Mouse (Mus musculus) testis, adult 2 months (tissue): ENCODE results near the gene Prpf40b. TPM values are rescaled to one million over a fixed set of nuclear protein-coding genes. Genes with fewer than 3 reads are reported as not detected.
A peak's percentile ranks its signal among the peaks of the same experiment; 100 is the strongest.

Experiments used
- H3K27ac ChIP-seq: fragments of 200-500 bp; 2 replicates; pipeline ENCODE4 v1.5.1; 2012; ENCODE audit warnings: low read depth, low read length; ENCODE audit not compliant: control insufficient read depth, insufficient read depth
- H3K27me3 ChIP-seq: fragments of 200-500 bp; 2 replicates; pipeline ENCODE4 v1.6.1; 2012; ENCODE audit warnings: mild to moderate bottlenecking, low read length, moderate library complexity; ENCODE audit not compliant: control insufficient read depth, insufficient read depth
- H3K36me3 ChIP-seq: fragments of 200-500 bp; 2 replicates; pipeline ENCODE4 v1.6.1; 2012; ENCODE audit warnings: mild to moderate bottlenecking, low read length; ENCODE audit not compliant: control insufficient read depth, insufficient read depth
- H3K4me1 ChIP-seq: fragments of 200-500 bp; 2 replicates; pipeline ENCODE4 v1.6.1; 2012; ENCODE audit warnings: low read length; ENCODE audit not compliant: control insufficient read depth, insufficient read depth
- H3K4me3 ChIP-seq: fragments of 200-500 bp; 2 replicates; pipeline ENCODE4 v1.5.1; 2012; ENCODE audit warnings: low read depth, mild to moderate bottlenecking, low read length, moderate library complexity, mixed read lengths; ENCODE audit not compliant: control insufficient read depth
- CTCF ChIP-seq: fragments of 200-500 bp; IDR thresholded peaks from 2 replicates; pipeline ENCODE4 v1.5.1; 2012; ENCODE audit warnings: low read depth, mild to moderate bottlenecking, inconsistent platforms, low read length, moderate library complexity; ENCODE audit not compliant: control insufficient read depth, insufficient read depth, insufficient replicate concordance
- POLR2A ChIP-seq: fragments of 200-500 bp; IDR thresholded peaks from 2 replicates; pipeline ENCODE4 v1.6.1; 2012; ENCODE audit warnings: low read depth, mild to moderate bottlenecking, inconsistent platforms, low read length, moderate library complexity; ENCODE audit not compliant: control insufficient read depth
- polyA plus RNA-seq: library from polyadenylated mRNA; depleted of rRNA; stranded (reverse); fragments of >200 nt; gene quantifications from 2 replicates; pipeline ENCODE4 v1.2.3, GENCODE M21; 2012

Gene Prpf40b
- polyA plus RNA-seq, 1 experiment: 104 TPM

DNA sequence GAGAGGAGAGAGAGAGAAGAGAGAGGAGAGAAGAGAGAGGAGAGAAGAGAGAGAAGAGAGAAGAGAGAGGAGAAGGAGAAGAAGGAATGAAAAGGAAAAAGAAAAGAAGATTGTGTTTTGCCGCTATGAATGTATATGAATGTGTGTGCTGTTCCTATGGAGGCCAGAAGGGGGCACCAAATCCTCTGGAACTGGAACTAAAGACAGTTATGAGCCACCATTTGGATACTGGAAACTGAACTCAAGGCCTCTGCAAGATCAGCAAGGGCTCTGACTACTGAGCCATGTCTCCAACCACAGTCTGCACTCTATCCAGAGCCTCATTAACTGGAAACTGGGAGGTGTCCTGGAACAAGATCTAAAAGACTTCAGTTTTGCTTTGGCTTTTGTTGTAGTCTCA lies 32.1 kb downstream of the Prpf40b start:
- H3K4me1 ChIP-seq: no peaks in the 10 kb centered on the region
- no peak overlapping the region for H3K4me3 ChIP-seq
- no peaks in the 10 kb centered on the region for H3K27me3 ChIP-seq
- no peak overlapping the region for H3K27ac ChIP-seq
- no peaks in the 10 kb centered on the region; the same call in 1 of the 2 replicates for H3K36me3 ChIP-seq
- TF ChIP-seq POLR2A: no peak
- peak; percentile 17; the same call in 1 of the 2 replicates for TF ChIP-seq CTCF

GRCm38 (mm10) chr15:99328011-99328410 lies 33.1 kb downstream of the Prpf40b start:
- no peaks in the 10 kb centered on the region; the same call in none of the 2 replicates for H3K36me3 ChIP-seq
- no peaks in the 10 kb centered on the region for H3K27me3 ChIP-seq
- no peak for TF ChIP-seq POLR2A
- no peak for TF ChIP-seq CTCF
- H3K27ac ChIP-seq: no peak overlapping the region
- H3K4me1 ChIP-seq: no peaks in the 10 kb centered on the region
- H3K4me3 ChIP-seq: no peak overlapping the region

DNA sequence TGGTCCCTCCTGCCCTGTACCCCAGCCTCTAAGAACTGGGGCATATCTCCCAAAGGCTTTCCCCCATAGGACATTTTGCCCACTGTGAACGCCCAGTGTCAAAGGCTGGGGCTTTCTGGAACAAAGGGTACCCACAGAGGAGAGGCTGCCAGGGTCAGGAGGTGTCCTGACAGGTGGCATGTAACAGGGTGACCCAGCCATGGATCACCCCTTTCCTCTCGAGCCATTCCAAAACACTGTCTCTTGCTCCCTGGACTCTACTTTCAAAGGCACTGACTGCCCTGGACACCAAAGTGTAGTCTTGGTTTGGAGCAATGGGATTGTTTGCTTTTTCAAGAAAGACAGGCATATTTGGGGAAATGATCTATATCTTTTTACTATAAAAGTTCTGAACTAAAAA lies 35.4 kb downstream of the Prpf40b start:
- Histone ChIP-seq H3K27me3 (no peaks in the 10 kb centered on the region), H3K4me3 (no peak overlapping the region), H3K4me1 (no peaks in the 10 kb centered on the region), H3K36me3 (no peaks in the 10 kb centered on the region; the same call in none of the 2 replicates), H3K27ac (no peak overlapping the region)
- TF ChIP-seq CTCF (no peak), POLR2A (no peak)

- TF ChIP-seq CTCF (no peak), POLR2A (no peak)
- Histone ChIP-seq H3K36me3 (no peaks in the 10 kb centered on the region; the same call in none of the 2 replicates), H3K4me1 (no peaks in the 10 kb centered on the region), H3K27me3 (no peaks in the 10 kb centered on the region), H3K27ac (no peak overlapping the region), H3K4me3 (no peak overlapping the region)
Measured at GRCm38 (mm10) chr15:99331341-99331740, 36.5 kb downstream of the Prpf40b start.

- no peak overlapping the region for H3K27ac ChIP-seq
- no peaks in the 10 kb centered on the region for H3K4me1 ChIP-seq
- H3K4me3 ChIP-seq: no peak overlapping the region
- H3K36me3 ChIP-seq: no peaks in the 10 kb centered on the region; the same call in 1 of the 2 replicates
- H3K27me3 ChIP-seq: no peaks in the 10 kb centered on the region
- TF ChIP-seq POLR2A (no peak), CTCF (no peak)
Measured at GRCm38 (mm10) chr15:99332111-99332510, 37.2 kb downstream of the Prpf40b start.

DNA sequence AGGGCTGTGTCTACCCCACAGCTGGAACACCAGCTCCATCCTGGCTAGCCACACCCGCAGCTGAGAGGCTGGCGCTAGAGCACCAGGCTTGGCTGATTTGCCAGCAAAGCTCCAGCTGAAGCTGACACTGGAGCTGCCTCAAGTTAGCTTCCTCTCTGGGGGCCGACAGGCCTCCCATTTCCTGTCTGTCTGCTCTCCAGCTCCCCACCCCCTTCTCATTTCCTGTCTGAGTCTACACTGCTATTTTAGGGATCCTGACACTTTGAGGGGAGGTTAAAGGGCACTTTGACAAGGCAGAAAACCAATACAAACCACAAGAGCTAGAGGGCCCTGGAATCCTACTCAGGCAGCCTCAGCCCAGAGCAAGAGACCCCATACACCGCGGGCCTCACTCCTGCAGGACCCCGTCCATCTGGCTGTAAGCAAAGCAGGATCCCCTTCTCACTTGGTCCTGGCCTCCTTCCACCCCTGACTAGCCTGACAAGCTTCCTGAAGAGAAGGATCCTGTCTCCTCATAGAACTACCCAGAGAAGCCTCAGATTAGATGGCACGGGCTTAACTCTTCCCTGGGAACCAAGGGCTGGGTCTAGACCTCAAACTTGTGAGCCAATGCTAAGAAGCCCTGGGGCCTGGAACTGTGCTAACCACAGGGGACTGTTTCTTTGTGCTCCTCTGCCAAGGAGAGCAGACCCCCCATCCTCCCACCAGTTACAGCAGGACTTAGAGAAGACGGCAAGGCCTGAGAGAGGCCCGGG lies 38.2 kb downstream of the Prpf40b start:
- H3K27ac ChIP-seq: peak overlapping the region; percentile 57; the same call in 1 of the 2 replicates
- no peaks in the 10 kb centered on the region for H3K4me1 ChIP-seq
- H3K36me3 ChIP-seq: no peaks in the 10 kb centered on the region; the same call in 1 of the 2 replicates
- no peaks in the 10 kb centered on the region for H3K27me3 ChIP-seq
- H3K4me3 ChIP-seq: no peak overlapping the region
- TF ChIP-seq POLR2A: no peak
- TF ChIP-seq CTCF: no peak

DNA sequence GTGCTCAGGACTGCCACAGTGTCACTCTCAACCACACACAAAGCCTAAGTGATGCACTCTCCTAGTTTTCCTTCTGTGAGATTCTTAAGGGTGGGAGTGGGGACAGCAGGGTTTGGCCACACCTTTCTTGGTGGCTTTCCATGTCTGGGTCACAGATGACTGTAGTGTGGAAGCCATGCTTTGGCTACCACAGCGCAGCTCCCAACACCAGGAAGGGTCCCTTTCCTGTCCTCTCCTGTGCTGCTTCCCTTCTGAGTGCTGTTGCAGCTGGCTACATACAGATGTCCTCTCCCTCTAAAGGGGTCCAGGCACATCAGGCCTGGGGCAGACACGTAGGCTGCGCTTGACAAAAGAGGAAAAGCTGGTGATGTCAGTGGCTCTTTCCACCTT lies 38.8 kb downstream of the Prpf40b start:
- no peak for TF ChIP-seq POLR2A
- no peak for TF ChIP-seq CTCF
- H3K4me1 ChIP-seq: no peaks in the 10 kb centered on the region

DNA sequence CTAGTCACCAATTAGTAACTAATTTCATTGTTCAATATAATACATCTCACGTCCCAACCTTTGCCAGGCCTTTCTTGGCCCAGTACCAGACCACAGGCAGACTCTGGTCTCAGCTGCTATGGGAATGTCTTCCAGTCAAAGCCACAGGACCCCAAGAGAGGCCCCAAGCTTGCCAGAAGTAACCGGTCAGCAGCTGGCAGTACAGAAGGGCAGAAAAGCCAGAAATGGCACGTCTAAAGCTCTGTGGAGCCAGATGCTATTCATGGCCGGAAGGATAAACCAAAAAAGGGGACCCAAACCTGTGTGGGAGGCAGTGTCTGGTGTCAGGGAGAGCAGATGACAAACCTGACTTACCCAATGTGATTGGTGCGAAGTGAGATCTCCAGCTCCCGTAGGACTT lies 39.6 kb downstream of the Prpf40b start:
- no peaks in the 10 kb centered on the region for H3K27me3 ChIP-seq
- H3K27ac ChIP-seq: no peak overlapping the region
- TF ChIP-seq CTCF (no peak), POLR2A (no peak)
- H3K4me3 ChIP-seq: no peak overlapping the region
- no peaks in the 10 kb centered on the region for H3K4me1 ChIP-seq
- H3K36me3 ChIP-seq: no peaks in the 10 kb centered on the region; the same call in 1 of the 2 replicates

More for the DNA sequence above, 38.8 kb downstream of the Prpf40b start:
- Histone ChIP-seq H3K36me3 (no peaks in the 10 kb centered on the region; the same call in 1 of the 2 replicates), H3K27me3 (no peaks in the 10 kb centered on the region), H3K4me3 (no peak overlapping the region), H3K27ac (no peak overlapping the region)
